16 mouse cellular contexts compared by ENCODE assay signal in genomic region chrX:52199836-52200235, GRCm38 (mm10). TPM values are rescaled to one million over a fixed set of nuclear protein-coding genes. Genes with fewer than 3 reads are reported as not detected.
DNase-seq lines count a peak whose midpoint lies in the region; ATAC-seq and TF ChIP-seq lines count a peak whose summit lies in the region.
"Had no signal": no experiment of that assay in that cellular context is flagged by ENCODE, and none has a peak within 500 bp of the region (broad histone marks: within the 10 kb centered on the region; RNA-seq: fewer than 3 reads in every experiment).

No protein-coding gene starts in this region.

- no peak; the same call in 1 of the 2 replicates for ATAC-seq in kidney, postnatal 0 days (replicated peaks; ENCODE audit: low FRiP score, low read depth)
- no peak for ATAC-seq in kidney, embryonic 16.5 days (ENCODE audit: low FRiP score, low TSS enrichment)
- ATAC-seq in neural tube, embryonic 11.5 days (ENCODE audit: insufficient read depth, low FRiP score, low TSS enrichment) = no peak
- no peak for ATAC-seq in neural tube, embryonic 15.5 days (ENCODE audit: low FRiP score)
- ATAC-seq: CD4-positive, CD25-positive, alpha-beta regulatory T cell, adult 4 months; intestine, postnatal 0 days had no signal

- no peak overlapping the region for H3K27ac ChIP-seq in kidney, postnatal 0 days
- no peak overlapping the region for H3K27ac ChIP-seq in kidney, embryonic 16.5 days (ENCODE audit: low read length)
- H3K27ac ChIP-seq in neural tube, embryonic 11.5 days (ENCODE audit: low read depth, low read length) = no peak overlapping the region
- no peak overlapping the region for H3K27ac ChIP-seq in neural tube, embryonic 15.5 days (replicated peaks)
- H3K27ac ChIP-seq: hindbrain, embryonic 13.5 days; neural tube, embryonic 13.5 days had no signal

- H3K9me3 ChIP-seq in kidney, postnatal 0 days (replicated peaks; ENCODE audit: low read length) = no peaks in the 10 kb centered on the region
- no peaks in the 10 kb centered on the region for H3K9me3 ChIP-seq in kidney, embryonic 16.5 days (ENCODE audit: low read length)
- H3K9me3 ChIP-seq in neural tube, embryonic 11.5 days (ENCODE audit: control insufficient read depth, low read length) = no peaks in the 10 kb centered on the region
- no peaks in the 10 kb centered on the region for H3K9me3 ChIP-seq in neural tube, embryonic 15.5 days (replicated peaks)
- H3K9me3 ChIP-seq: heart, embryonic 12.5 days; hindbrain, embryonic 13.5 days; neural tube, embryonic 13.5 days had no signal

- H3K4me3 ChIP-seq in kidney, postnatal 0 days (replicated peaks; ENCODE audit: low read depth, low read length) = no peak overlapping the region
- no peak overlapping the region for H3K4me3 ChIP-seq in kidney, embryonic 16.5 days (ENCODE audit: low read length)
- H3K4me3 ChIP-seq in neural tube, embryonic 11.5 days (ENCODE audit: low read depth, low read length) = no peak overlapping the region
- H3K4me3 ChIP-seq in neural tube, embryonic 15.5 days (replicated peaks) = no peak overlapping the region
- H3K4me3 ChIP-seq: heart, embryonic 12.5 days; hindbrain, embryonic 13.5 days; neural tube, embryonic 13.5 days had no signal

- no peak overlapping the region for H3K4me2 ChIP-seq in kidney, postnatal 0 days (ENCODE audit: low read length)
- no peak overlapping the region for H3K4me2 ChIP-seq in kidney, embryonic 16.5 days (replicated peaks; ENCODE audit: low read depth, low read length)
- H3K4me2 ChIP-seq in neural tube, embryonic 11.5 days (ENCODE audit: low read depth) = no peak overlapping the region
- no peak overlapping the region for H3K4me2 ChIP-seq in neural tube, embryonic 15.5 days
- H3K4me2 ChIP-seq: heart, embryonic 12.5 days; hindbrain, embryonic 13.5 days; neural tube, embryonic 13.5 days had no signal

- TF ChIP-seq CTCF in kidney, postnatal 0 days (IDR thresholded peaks at IDR 0.05; ENCODE audit: low read depth) = no peak

- WGBS in kidney, postnatal 0 days = 31% methylated on average over 6 of the region's 6 CpGs
- WGBS in kidney, embryonic 16.5 days = 29% methylated on average over 6 of the region's 6 CpGs
- 22% methylated on average over 6 of the region's 6 CpGs for WGBS in neural tube, embryonic 11.5 days
- WGBS in neural tube, embryonic 15.5 days = 25% methylated on average over 6 of the region's 6 CpGs

- peak; percentile 44 for DNase-seq in kidney, postnatal 0 days (ENCODE audit: low spot score)
- DNase-seq in neural tube, embryonic 11.5 days (ENCODE audit: low spot score) = peak; percentile 17
- DNase-seq in embryo, embryonic 11 days = peak; percentile 49
- DNase-seq in cerebellum, adult 9-10 months = no peak
- DNase-seq in frontal cortex, postnatal 36 days (ENCODE audit: low spot score in 2 of 2) = no peak
- DNase-seq: cerebellum, postnatal 25 days; gastrocnemius, postnatal 25 days; lung, postnatal 4 days; thymus, adult 2 months had no signal

- no peaks in the 10 kb centered on the region for H3K27me3 ChIP-seq in kidney, postnatal 0 days (ENCODE audit: insufficient read depth, low read length)
- H3K27me3 ChIP-seq in kidney, embryonic 16.5 days (ENCODE audit: insufficient read depth, low read length) = peaks cover 3% of the 10 kb centered on the region; the same call in 1 of the 2 replicates
- no peaks in the 10 kb centered on the region for H3K27me3 ChIP-seq in neural tube, embryonic 11.5 days (ENCODE audit: control insufficient read depth, insufficient read depth, low read length)
- H3K27me3 ChIP-seq in neural tube, embryonic 15.5 days (replicated peaks) = no peaks in the 10 kb centered on the region
- H3K27me3 ChIP-seq: hindbrain, embryonic 13.5 days; neural tube, embryonic 13.5 days had no signal

- no peaks in the 10 kb centered on the region for H3K4me1 ChIP-seq in kidney, postnatal 0 days (replicated peaks; ENCODE audit: insufficient read depth, low read length)
- H3K4me1 ChIP-seq in kidney, embryonic 16.5 days (ENCODE audit: insufficient read depth, low read length) = peaks cover 3% of the 10 kb centered on the region; the same call in 1 of the 2 replicates
- no peaks in the 10 kb centered on the region for H3K4me1 ChIP-seq in neural tube, embryonic 11.5 days (ENCODE audit: control insufficient read depth, insufficient read depth, low read length)
- 0 out of 2 replicates have a peak, but pooled peaks cover 3% of the 10 kb centered on the region for H3K4me1 ChIP-seq in neural tube, embryonic 15.5 days
- H3K4me1 ChIP-seq: hindbrain, embryonic 13.5 days had no signal

- H3K36me3 ChIP-seq in kidney, postnatal 0 days (ENCODE audit: insufficient read depth, low read length) = no peaks in the 10 kb centered on the region
- H3K36me3 ChIP-seq in kidney, embryonic 16.5 days (ENCODE audit: insufficient read depth, low read length) = no peaks in the 10 kb centered on the region
- H3K36me3 ChIP-seq in neural tube, embryonic 11.5 days (ENCODE audit: control insufficient read depth, insufficient read depth, low read length) = no peaks in the 10 kb centered on the region
- no peaks in the 10 kb centered on the region for H3K36me3 ChIP-seq in neural tube, embryonic 15.5 days
- H3K36me3 ChIP-seq: heart, embryonic 12.5 days; hindbrain, embryonic 13.5 days; neural tube, embryonic 13.5 days had no signal

- no peak overlapping the region for H3K9ac ChIP-seq in kidney, postnatal 0 days (ENCODE audit: low read depth, low read length)
- H3K9ac ChIP-seq in kidney, embryonic 16.5 days (replicated peaks; ENCODE audit: low read length) = no peak overlapping the region
- H3K9ac ChIP-seq in neural tube, embryonic 11.5 days (ENCODE audit: low read length) = no peak overlapping the region
- H3K9ac ChIP-seq in neural tube, embryonic 15.5 days (replicated peaks) = no peak overlapping the region
- H3K9ac ChIP-seq: heart, embryonic 12.5 days; hindbrain, embryonic 13.5 days; neural tube, embryonic 13.5 days had no signal

RNA-seq across cellular contexts. Expression of gene Gpc4, which starts 34.8 kb away (rescaled TPM):
- 119 and 141 TPM in 2 replicates for polyA plus RNA-seq in kidney, postnatal 0 days (2015; fragmentation: Nextera tagmentation; extraction: Ambion mirVana)
- polyA plus RNA-seq in kidney, embryonic 16.5 days (2015; fragmentation: Nextera tagmentation; extraction: Ambion mirVana) = 107 TPM in 2 replicates
- 16.9 and 17.8 TPM in 2 replicates for polyA plus RNA-seq in neural tube, embryonic 11.5 days (2014; fragmentation: Nextera tagmentation; extraction: Ambion mirVana)
- polyA plus RNA-seq in neural tube, embryonic 15.5 days (2015; fragmentation: Nextera tagmentation; extraction: Ambion mirVana) = 12.7 and 15.3 TPM in 2 replicates
- polyA plus RNA-seq: CD4-positive, CD25-positive, alpha-beta regulatory T cell, adult 4 months had no signal

Comparison
In these comparisons a context has a peak if more than half of its experiments do, and no peak if none do; other contexts are left out.
1. DNase-seq: peak in kidney, postnatal 0 days (single experiment), neural tube, embryonic 11.5 days (single experiment) and embryo, embryonic 11 days (single experiment); none in cerebellum, adult 9-10 months (single experiment) and frontal cortex, postnatal 36 days (0 of 2).